Mouse (Mus musculus): ENCODE results near the gene Frg2f1.
"Not testable (repeated sequence)": the region's sequence is repeated elsewhere in the genome, so short reads cannot be mapped to it uniquely, and the experiment has no call there.

Frg2f1 gene

GRCm38 (mm10) chr4:119539031-119539824 is at the start of gene Frg2f1:
Gene Frg2f1, minus strand, starts transcription at chr4:119539529.
- peak; percentile 94 to 95 for DNase-seq (ENCODE audit: low spot score in 2 of 2)

DNA sequence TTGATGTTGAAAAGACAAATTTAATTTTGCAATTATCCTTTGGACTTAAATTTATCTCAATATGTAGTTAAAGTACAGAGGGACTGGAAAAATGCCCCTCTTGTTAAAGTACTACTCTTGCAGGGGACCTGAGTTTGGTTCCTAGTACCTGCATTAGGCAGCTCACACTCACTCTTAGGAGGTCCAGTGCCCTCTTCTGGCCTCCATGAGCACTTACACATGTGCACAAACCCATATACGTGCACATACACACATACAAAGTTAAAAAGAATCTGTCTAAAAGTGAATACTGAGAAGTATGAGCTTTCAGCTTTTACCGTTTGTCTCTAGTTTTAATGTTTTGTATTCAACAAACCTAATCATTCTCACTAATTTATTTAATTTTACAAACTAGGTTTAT is 48.7 kb upstream of the Frg2f1 start:
- no peak for DNase-seq (ENCODE audit: low spot score in 2 of 2)

DNA sequence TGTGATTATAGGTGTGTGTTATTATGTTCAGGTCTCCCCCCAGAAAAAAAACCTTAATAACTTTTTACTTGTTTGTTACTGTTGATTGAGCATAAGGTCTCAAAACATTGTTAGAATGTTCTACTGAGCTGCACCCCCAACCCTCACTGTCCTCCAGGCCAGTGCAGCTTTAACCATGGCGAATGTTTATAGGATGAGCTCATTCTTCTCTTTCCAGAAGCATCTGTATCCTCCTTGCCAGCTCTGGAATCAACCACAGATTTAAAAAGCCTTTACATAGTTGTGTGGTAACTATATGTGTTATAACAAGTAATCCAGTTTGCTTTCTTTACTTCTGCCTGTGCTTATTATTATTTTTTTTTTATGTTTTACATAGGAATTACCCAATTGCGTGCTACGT is 36.1 kb upstream of the Frg2f1 start:
- DNase-seq (ENCODE audit: low spot score in 2 of 2), result no peak

- no peak for DNase-seq (ENCODE audit: low spot score in 2 of 2)
These were observed 35.2 kb upstream of the Frg2f1 start for GRCm38 (mm10) chr4:119574504-119574903.

DNA sequence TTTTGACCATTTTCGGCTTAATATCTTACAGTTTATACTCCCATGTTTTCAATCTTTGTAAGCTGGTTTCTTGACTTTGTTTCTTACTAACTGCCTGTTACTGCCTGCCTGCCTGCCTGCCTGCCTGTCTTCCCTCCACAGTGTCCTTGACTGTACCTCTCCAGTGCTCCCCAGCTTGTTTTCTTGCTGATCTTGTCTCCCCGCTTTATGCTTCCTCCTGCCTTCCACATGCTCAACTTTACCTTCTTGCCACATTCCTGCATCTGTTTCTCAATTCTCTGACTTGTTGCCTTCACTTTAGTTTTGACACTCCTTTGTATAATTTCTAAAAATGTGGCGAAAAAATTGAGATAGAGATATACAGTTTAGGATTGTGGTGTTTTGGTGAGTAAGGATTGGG is 33.4 kb upstream of the Frg2f1 start:
- no peak for DNase-seq (ENCODE audit: low spot score in 2 of 2)

GRCm38 (mm10) chr4:119566322-119566835 is 27.1 kb upstream of the Frg2f1 start:
- no peak for DNase-seq (ENCODE audit: low spot score in 2 of 2)

DNA sequence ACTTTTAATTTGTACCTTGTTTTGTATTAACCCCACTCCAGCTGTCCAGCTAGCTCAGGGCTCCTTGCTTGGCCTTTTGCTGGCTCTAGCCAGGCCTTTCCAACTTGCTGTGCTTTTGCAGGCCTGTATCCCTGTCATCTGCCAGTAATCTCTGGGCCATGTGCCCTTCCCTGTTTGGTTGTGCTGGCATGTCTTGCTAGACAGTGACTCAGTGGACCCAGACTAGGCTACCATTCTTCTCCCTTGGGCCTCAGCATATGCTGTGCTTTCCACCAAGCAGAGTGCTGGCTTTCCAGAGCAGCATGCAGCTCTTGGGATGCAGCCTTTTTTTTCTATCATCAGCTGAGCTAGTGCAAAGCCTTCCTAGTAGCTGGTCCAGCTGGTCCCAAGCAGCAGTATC is 23.8 kb upstream of the Frg2f1 start:
- DNase-seq (ENCODE audit: low spot score in 2 of 2), result no peak

GRCm38 (mm10) chr4:119555466-119555865 is 16.1 kb upstream of the Frg2f1 start:
- no peak for DNase-seq (ENCODE audit: low spot score in 2 of 2)

- DNase-seq (ENCODE audit: low spot score in 2 of 2), result no peak
These were observed 11.5 kb upstream of the Frg2f1 start for GRCm38 (mm10) chr4:119550864-119551263.

- no peak for DNase-seq (ENCODE audit: low spot score in 2 of 2)
These were observed 1.2 kb upstream of the Frg2f1 start for GRCm38 (mm10) chr4:119540533-119540890.

GRCm38 (mm10) chr4:119539836-119540532 is 655 bp upstream of the Frg2f1 start:
- peak in 1 of 2 experiments; percentile 28 for DNase-seq (ENCODE audit: low spot score in 2 of 2)

DNA sequence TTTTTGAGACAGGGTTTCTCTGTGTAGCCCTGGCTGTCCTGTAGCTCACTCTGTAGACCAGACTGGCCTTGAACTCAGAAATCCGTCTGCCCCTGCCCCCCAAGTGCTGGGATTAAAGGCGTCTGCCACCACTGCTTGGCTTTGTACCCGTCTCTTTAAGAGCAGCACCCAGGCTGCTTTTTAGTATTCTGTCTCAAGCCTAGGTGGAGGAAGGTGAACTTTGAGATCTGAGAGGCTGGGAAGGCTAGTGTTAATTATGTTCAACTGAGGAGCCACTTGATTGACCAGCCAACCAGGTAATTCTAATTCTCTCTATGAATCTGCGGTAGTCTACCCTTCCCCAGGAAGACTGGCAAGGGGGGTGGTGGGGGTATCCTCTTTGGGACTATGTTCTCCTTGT is 1.9 kb downstream of the Frg2f1 start:
- no peak for DNase-seq (ENCODE audit: low spot score in 2 of 2)

DNA sequence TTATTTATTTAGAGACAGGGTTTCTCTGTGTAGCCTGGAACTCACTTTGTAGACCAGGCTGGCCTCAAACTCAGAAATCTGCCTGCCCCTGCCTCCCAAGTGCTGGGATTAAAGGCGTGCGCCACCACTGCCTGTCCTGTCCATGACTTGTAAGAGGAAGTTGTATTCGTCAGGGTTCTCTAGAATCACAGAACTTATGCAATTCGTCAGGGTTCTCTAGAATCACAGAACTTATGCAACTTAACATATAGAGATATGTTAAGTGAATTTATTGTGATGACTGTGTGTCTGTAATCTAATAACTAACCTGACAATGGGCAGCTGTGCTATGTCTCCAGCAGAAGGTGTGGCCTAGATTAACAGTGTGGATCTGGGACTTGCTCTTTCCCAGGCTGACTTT is 2.7 kb downstream of the Frg2f1 start, which contains the start of gene Foxj3:
Foxj3 (plus strand) TSS at position 390 of the 400 bp plus-strand sequence.
- not testable (repeated sequence) for DNase-seq (ENCODE audit: low spot score in 2 of 2)

DNA sequence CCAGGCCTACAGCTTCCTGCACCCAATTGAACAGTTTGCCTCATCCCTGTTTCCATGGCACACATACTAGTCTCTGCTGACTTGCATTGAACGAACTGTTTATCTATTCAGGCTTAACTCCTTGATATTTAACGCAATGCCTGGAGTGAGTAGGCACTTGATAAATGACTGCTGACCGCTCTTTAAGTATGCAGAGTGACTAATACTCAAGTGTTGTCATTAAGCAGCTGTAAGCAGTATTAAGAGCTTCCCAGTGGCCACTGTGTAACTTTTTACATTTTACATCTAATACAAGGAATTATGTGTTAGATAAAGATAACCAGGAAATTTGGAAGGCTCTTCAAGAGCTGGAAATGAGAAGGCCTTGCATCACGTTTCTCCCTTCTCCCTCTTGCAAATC is 4.2 kb downstream of the Frg2f1 start:
- DNase-seq (ENCODE audit: low spot score in 2 of 2), result no peak

GRCm38 (mm10) chr4:119531813-119532212 is 7.5 kb downstream of the Frg2f1 start:
- no peak for DNase-seq (ENCODE audit: low spot score in 2 of 2)

DNA sequence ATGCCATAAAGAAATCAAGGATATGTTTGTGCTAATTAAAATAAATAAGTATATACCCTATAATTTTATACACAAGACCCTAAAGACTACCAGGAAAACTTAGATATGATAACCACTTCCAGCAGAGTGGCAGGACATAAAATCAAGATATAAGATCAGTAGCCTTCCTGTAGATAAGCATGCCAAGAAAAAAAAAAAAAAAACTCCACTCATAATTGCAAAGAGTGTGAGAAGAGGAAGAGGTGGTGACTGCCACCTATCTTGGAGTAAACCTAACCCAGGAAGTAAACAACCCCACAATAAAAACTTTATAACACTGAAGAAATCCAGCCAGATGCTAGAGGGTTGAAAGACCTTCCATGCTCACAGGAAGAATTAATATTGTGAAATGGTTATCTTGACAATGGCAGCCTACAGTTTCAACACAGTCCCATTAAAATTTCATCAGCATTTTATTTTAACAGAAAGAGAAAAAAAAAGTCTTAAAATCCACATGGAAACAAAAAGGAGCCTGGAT is 12.9 kb downstream of the Frg2f1 start:
- DNase-seq (ENCODE audit: low spot score in 2 of 2), result no peak

- no peak for DNase-seq (ENCODE audit: low spot score in 2 of 2)
These were observed 14.9 kb downstream of the Frg2f1 start for GRCm38 (mm10) chr4:119524466-119524865.

DNA sequence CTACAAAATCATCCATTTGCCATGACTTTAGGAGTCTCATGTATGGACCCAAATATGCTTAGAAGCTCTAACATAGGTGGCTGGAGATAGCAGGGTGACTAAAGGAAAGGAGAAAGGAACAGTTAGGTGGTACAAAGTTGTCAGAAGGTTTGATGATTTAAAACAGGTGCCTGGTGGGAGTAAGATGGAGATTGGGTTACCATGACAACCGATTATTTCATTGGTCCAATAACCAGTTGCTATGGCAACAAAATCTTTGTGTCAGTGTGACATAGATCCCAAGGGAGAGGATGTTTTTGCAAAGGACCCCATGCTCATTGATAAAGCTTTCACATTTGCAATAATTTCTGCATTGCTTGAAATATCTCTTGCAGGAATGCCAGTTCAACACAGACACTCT is 15.3 kb downstream of the Frg2f1 start:
- no peak for DNase-seq (ENCODE audit: low spot score in 2 of 2)

- DNase-seq (ENCODE audit: low spot score in 2 of 2), result no peak
These were observed 15.8 kb downstream of the Frg2f1 start for GRCm38 (mm10) chr4:119523575-119523974.

- no peak for DNase-seq (ENCODE audit: low spot score in 2 of 2)
These were observed 26.6 kb downstream of the Frg2f1 start for GRCm38 (mm10) chr4:119512731-119513141.

- no peak for DNase-seq (ENCODE audit: low spot score in 2 of 2)
These were observed 27.7 kb downstream of the Frg2f1 start for GRCm38 (mm10) chr4:119511591-119511990.

DNA sequence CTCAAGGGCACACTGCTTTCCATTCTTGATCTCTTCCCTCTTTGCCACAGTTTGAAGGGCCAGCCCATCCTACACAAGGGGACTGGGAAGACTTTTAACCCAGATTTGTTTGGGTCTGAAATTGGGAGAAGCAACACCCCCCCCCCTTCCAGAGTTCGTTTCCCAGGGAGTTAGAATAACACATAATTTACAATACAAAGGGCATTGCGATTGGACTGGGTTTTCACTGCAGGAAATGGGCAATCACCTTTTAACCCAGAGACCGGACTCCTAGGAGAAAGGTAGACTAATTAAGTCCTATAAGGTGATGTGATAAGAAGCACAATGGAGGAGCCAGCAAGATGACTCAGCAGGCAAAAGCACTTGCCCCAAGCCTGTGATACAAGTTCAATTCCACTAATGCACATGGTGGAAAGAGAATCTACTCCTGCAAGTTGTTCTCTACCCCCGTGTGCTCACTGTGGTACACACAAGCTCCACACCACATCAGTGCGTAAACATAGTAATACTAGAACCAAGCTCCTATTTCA is 40.9 kb downstream of the Frg2f1 start:
- no peak for DNase-seq (ENCODE audit: low spot score in 2 of 2)

All from cerebellum, postnatal 4 days (tissue).